Mouse (Mus musculus) forebrain, postnatal 0 days (tissue): ENCODE data around the gene Rpl21. TPM values are rescaled to one million over a fixed set of nuclear protein-coding genes. Genes with fewer than 3 reads are reported as not detected.

Experiments used
- ATAC-seq: fragments of 200-750 bp; cut with Nextera tagmentation; 2 replicates; pipeline ENCODE4 v1.8.0; 2017; ENCODE audit warnings: mild to moderate bottlenecking, moderate library complexity
- DNase-seq: peaks from one replicate; pipeline ENCODE4 v3.0.0-alpha.2; 2015
- H3K27ac ChIP-seq: fragments of 300-500 bp; sonication (generic); 2 replicates; pipeline ENCODE4 v1.5.1; 2014; ENCODE audit warnings: low read depth, mild to moderate bottlenecking, antibody characterized with exemption, low read length, moderate library complexity, mixed read lengths
- H3K27me3 ChIP-seq: fragments of 300-500 bp; sonication (generic); 2 replicates; pipeline ENCODE4 v1.6.1; 2014; ENCODE audit warnings: mild to moderate bottlenecking, low read length, mixed read lengths; ENCODE audit not compliant: insufficient read depth
- H3K36me3 ChIP-seq: fragments of 300-500 bp; sonication (generic); 2 replicates; pipeline ENCODE4 v1.6.1; 2014; ENCODE audit warnings: mild to moderate bottlenecking, moderate library complexity; ENCODE audit not compliant: insufficient read depth
- H3K4me1 ChIP-seq: fragments of 300-500 bp; sonication (generic); 2 replicates; pipeline ENCODE4 v1.6.1; 2014; ENCODE audit warnings: antibody characterized with exemption; ENCODE audit not compliant: insufficient read depth
- H3K4me2 ChIP-seq: fragments of 300-500 bp; sonication (generic); 2 replicates; pipeline ENCODE4 v1.6.1; 2014; ENCODE audit warnings: low read depth, mild to moderate bottlenecking, moderate library complexity
- H3K4me3 ChIP-seq: fragments of 300-500 bp; sonication (generic); 2 replicates; pipeline ENCODE4 v1.5.1; 2014; ENCODE audit warnings: low read depth, low read length, mixed read lengths
- H3K9ac ChIP-seq: fragments of 300-500 bp; sonication (generic); 2 replicates; pipeline ENCODE4 v1.6.1; 2014; ENCODE audit warnings: mild to moderate bottlenecking
- H3K9me3 ChIP-seq: fragments of 300-500 bp; sonication (generic); 2 replicates; pipeline ENCODE4 v1.6.1; 2016; ENCODE audit warnings: low read length
- CTCF ChIP-seq: sonication (generic); IDR thresholded peaks from 2 replicates; pipeline ENCODE4 v1.5.1; 2016; ENCODE audit warnings: antibody characterized with exemption, control low read depth, low read depth
- WGBS: fragments of 180-500 bp; shearing (Covaris S2); extraction: QIAGEN DNeasy Blood & Tissue Kit; methylation state at CpG from one replicate; pipeline ENCODE4 v1.1.7; 2014; 5-methylcytosine and 5-hydroxymethylcytosine counted together
- polyA plus RNA-seq: library from polyadenylated mRNA; unstranded; fragments of >200 nt; fragmentation: Nextera tagmentation; extraction: Ambion mirVana; gene quantifications from 2 replicates; pipeline ENCODE4 v1.2.1, GENCODE M21; 2015
- total RNA-seq: library from RNA; depleted of rRNA; stranded (reverse); fragments of >200 nt; gene quantifications from 2 replicates; pipeline ENCODE4 v1.2.3, GENCODE M21; 2014

Rpl21 gene
- total and polyA plus RNA-seq, 2 experiments from 2014 or later, result 330 to 375 TPM

GRCm38 (mm10) chr5:146832435-146832768 is 288 bp upstream of the Rpl21 start:
- Histone ChIP-seq H3K4me2 (peak overlapping the region; percentile 76), H3K27ac (peak overlapping the region; percentile 94), H3K9ac (peak overlapping the region; percentile 95), H3K36me3 (peaks cover 30% of the 10 kb centered on the region), H3K9me3 (no peaks in the 10 kb centered on the region), H3K27me3 (no peaks in the 10 kb centered on the region), H3K4me1 (0 out of 2 replicates have a peak, but pooled peaks cover 3% of the 10 kb centered on the region), H3K4me3 (peak overlapping the region; percentile 78)
- no peak for DNase-seq
- TF ChIP-seq CTCF, result no peak
- WGBS, result 49% methylated on average over 7 of the region's 7 CpGs
- peak; percentile 19; the same call in 1 of the 2 replicates for ATAC-seq

GRCm38 (mm10) chr5:146833673-146834201 is 1.0 kb downstream of the Rpl21 start:
- Histone ChIP-seq H3K36me3 (peaks cover 42% of the 10 kb centered on the region), H3K9ac (peak overlapping the region; percentile 95), H3K9me3 (no peaks in the 10 kb centered on the region), H3K27ac (peak overlapping the region; percentile 94; the same call in 1 of the 2 replicates), H3K4me1 (0 out of 2 replicates have a peak, but pooled peaks cover 3% of the 10 kb centered on the region), H3K4me3 (peak overlapping the region; percentile 78), H3K27me3 (no peaks in the 10 kb centered on the region), H3K4me2 (peak overlapping the region; percentile 76)
- 27% methylated on average over 8 of the region's 8 CpGs for WGBS
- DNase-seq (no peak), ATAC-seq (no peak)
- no peak for TF ChIP-seq CTCF

DNA sequence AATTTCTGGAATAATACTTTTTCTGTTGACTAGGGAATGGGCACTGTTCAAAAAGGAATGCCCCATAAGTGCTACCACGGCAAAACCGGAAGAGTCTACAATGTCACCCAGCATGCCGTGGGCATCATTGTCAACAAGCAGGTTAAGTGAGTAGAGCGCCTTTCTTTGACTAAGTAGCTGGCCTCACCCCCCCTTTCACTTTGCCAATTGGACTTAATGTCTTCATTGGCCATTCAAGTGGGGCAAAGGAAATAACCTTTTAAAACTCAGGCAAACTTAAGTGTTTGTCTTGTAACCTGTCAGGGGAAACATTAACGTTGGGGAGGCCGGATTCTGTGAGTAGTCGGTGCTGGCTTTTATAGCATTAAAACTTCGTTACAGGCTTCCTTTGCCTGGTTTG is 2.3 kb downstream of the Rpl21 start:
- H3K4me3 ChIP-seq, result no peak overlapping the region
- no peak overlapping the region for H3K4me2 ChIP-seq
- no peak for DNase-seq
- H3K9ac ChIP-seq, result no peak overlapping the region
- H3K27me3 ChIP-seq, result no peaks in the 10 kb centered on the region
- H3K4me1 ChIP-seq, result 0 out of 2 replicates have a peak, but pooled peaks cover 3% of the 10 kb centered on the region
- H3K9me3 ChIP-seq, result no peaks in the 10 kb centered on the region
- no peak for ATAC-seq
- H3K36me3 ChIP-seq, result peaks cover 53% of the 10 kb centered on the region
- WGBS, result 89% methylated on average over 8 of the region's 8 CpGs
- no peak overlapping the region for H3K27ac ChIP-seq
- TF ChIP-seq CTCF, result no peak

DNA sequence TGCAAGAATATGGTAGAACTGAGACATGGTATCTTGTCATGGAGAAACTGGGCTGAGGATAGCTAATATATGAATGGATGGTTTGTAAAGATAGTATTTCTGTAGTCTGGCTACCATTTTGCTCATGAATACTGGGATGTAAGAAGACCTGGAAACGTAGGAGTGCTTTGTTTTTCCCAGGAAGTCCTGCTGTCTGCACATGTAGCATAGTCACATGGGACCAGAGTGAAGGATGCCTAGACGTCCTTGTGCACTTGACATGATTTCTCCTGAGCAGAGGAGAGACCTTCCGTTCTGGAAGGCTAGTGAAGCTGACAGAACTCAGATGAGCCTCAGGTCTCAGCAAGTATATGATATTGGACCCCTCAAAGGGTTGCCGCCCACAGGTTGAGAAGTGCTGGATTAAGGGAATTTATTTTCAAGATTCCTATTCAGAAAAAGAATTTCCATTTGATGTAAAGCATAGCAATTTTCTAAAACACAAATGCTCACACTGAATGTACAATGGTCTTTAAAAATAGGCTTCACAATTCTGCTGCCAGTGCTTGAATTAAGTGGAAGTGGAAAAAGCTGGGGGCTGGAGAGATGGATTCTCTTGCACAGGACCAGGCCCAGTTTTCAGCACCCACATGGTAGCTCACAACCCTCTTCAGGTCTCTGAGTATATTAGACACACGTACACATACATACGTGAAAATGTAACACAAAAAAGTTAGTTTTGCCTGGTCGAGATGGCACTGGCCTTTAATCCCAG is 5.5 kb downstream of the Rpl21 start:
- Histone ChIP-seq H3K4me1 (0 out of 2 replicates have a peak, but pooled peaks cover 3% of the 10 kb centered on the region), H3K4me3 (no peak overlapping the region), H3K27me3 (no peaks in the 10 kb centered on the region), H3K36me3 (peaks cover 53% of the 10 kb centered on the region), H3K9me3 (no peaks in the 10 kb centered on the region), H3K27ac (no peak overlapping the region), H3K4me2 (no peak overlapping the region), H3K9ac (no peak overlapping the region)
- DNase-seq (no peak), ATAC-seq (no peak)
- no peak for TF ChIP-seq CTCF
- 63% methylated on average over 7 of the region's 7 CpGs for WGBS

- DNase-seq, result no peak
- H3K9me3 ChIP-seq, result no peaks in the 10 kb centered on the region
- H3K9ac ChIP-seq, result no peak overlapping the region
- no peak overlapping the region for H3K27ac ChIP-seq
- TF ChIP-seq CTCF, result no peak
- no peaks in the 10 kb centered on the region for H3K27me3 ChIP-seq
- H3K4me3 ChIP-seq, result no peak overlapping the region
- no peak overlapping the region for H3K4me2 ChIP-seq
- ATAC-seq, result no peak
- H3K36me3 ChIP-seq, result peaks cover 53% of the 10 kb centered on the region
- 57% methylated on average over 12 of the region's 12 CpGs for WGBS
- 0 out of 2 replicates have a peak, but pooled peaks cover 3% of the 10 kb centered on the region for H3K4me1 ChIP-seq
Observed at GRCm38 (mm10) chr5:146838836-146839648, 6.4 kb downstream of the Rpl21 start.

DNA sequence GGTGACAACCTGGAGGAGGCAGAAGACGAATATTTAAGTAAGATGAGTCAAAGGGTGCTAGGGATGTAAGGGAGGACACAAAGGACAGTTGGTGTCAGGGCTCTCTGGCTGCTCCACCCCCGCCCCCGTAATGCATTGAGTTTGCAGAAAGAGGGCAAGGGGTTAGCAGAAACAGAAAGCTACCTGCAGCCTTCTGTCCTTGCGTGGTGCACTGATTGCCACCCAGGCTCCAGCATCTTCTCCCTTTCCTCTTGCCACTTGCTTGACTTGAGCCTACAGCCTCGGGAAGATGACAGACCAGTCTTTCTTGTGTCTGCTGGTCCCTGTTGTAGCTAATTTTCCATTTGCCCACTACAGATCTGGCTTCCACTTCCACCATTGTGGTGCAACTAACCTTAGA is 7.1 kb downstream of the Rpl21 start:
- no peaks in the 10 kb centered on the region for H3K27me3 ChIP-seq
- 68% methylated on average over 5 of the region's 5 CpGs for WGBS
- H3K4me1 ChIP-seq, result no peaks in the 10 kb centered on the region
- no peak for TF ChIP-seq CTCF
- no peak overlapping the region for H3K9ac ChIP-seq
- ATAC-seq (no peak), DNase-seq (no peak)
- H3K4me2 ChIP-seq, result no peak overlapping the region
- no peak overlapping the region for H3K4me3 ChIP-seq
- no peak overlapping the region for H3K27ac ChIP-seq
- no peaks in the 10 kb centered on the region for H3K9me3 ChIP-seq
- peaks cover 49% of the 10 kb centered on the region for H3K36me3 ChIP-seq
